13 mouse cellular contexts compared by ENCODE assay signal in the genomic region with DNA sequence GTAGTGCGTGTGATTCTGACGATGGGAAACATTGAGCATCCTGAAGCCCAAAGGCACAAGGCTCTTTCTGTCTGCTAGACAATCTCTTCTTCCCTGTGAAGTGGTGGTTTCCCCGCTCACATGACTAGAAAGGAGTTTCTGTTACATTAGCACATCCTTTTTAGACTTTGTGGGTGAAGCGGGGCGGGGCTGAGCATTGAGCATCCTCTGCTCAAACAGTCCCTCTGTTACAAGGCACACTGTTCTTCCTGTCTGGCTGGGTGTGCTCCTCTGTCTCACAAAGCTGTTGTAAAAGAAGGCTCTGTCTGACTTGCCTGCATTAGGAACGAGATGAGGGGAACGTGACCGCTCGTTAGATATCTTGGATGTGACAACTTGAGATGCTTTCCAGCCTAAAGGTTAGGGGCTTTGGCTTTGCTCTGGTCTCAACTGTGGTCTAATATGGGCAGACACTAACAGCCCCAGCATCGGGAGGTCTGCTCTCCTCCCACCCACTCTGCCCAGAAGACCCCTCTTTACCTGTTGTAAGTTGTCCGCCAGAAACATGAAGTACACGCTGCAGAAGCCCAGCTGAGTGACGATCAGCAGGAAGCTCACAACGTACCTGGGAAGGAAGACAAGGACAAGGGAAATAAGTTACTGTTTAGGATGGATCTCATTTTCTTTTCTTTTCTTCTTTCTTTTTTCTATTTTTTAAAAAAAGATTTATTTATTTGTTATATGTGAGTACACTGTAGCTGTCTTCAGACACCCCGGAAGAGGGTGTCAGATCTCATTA. TPM values are rescaled to one million over a fixed set of nuclear protein-coding genes. Genes with fewer than 3 reads are reported as not detected.
DNase-seq lines count a peak whose midpoint lies in the region; ATAC-seq and TF ChIP-seq lines count a peak whose summit lies in the region.
"Had no signal": no experiment of that assay in that cellular context is flagged by ENCODE, and none has a peak within 500 bp of the region (broad histone marks: within the 10 kb centered on the region; RNA-seq: fewer than 3 reads in every experiment).

No protein-coding gene starts in this region.

- H3K9ac ChIP-seq in stomach, postnatal 0 days (ENCODE audit: low read length), result no peak overlapping the region
- H3K9ac ChIP-seq: hindbrain, embryonic 14.5 days; liver, embryonic 14.5 days had no signal

- no peaks in the 10 kb centered on the region for H3K9me3 ChIP-seq in stomach, postnatal 0 days (ENCODE audit: control insufficient read depth, low read length)

- H3K36me3 ChIP-seq in stomach, postnatal 0 days (ENCODE audit: control insufficient read depth, insufficient read depth, low read length), result no peaks in the 10 kb centered on the region

- H3K27me3 ChIP-seq in stomach, postnatal 0 days (ENCODE audit: control insufficient read depth, insufficient read depth, low read length), result no peaks in the 10 kb centered on the region
- no peaks in the 10 kb centered on the region for H3K27me3 ChIP-seq in cerebellum, adult 2 months (ENCODE audit: control insufficient read depth, insufficient read depth, low read length)

- TF ChIP-seq EP300 in stomach, postnatal 0 days (optimal IDR thresholded peaks at IDR 0.05), result no peak

- WGBS in stomach, postnatal 0 days, result 75% methylated on average over 15 of the region's 15 CpGs
- 86% methylated on average over 15 of the region's 15 CpGs for WGBS in cerebellum, adult 2 months

- no peak overlapping the region for H3K27ac ChIP-seq in stomach, postnatal 0 days (replicated peaks)
- no peak overlapping the region for H3K27ac ChIP-seq in cerebellum, adult 2 months (ENCODE audit: insufficient read depth, low read length)
- H3K27ac ChIP-seq: hindbrain, embryonic 14.5 days; liver, embryonic 14.5 days had no signal

- peak; percentile 36 for DNase-seq in adrenal gland, postnatal 14 days
- DNase-seq in adrenal gland, postnatal 4 days (ENCODE audit: low spot score in 2 of 2), result no peak
- peak; percentile 96 for DNase-seq in CD4-positive helper T cell, adult 2 months (ENCODE audit: low read depth, low spot score)
- DNase-seq in induced T-regulatory cell, adult 2 months (ENCODE audit: low read depth), result peak; percentile 98
- DNase-seq in spleen, postnatal 36 days (ENCODE audit: low spot score in 2 of 2), result peak; percentile 89 to 92
- no peak for DNase-seq in stomach, postnatal 0 days (ENCODE audit: low spot score)
- no peak for DNase-seq in cerebellum, adult 2 months
- no peak for DNase-seq in kidney, postnatal 4 days
- DNase-seq: cerebellum, adult 8-10 months; gastrocnemius, postnatal 36 days; retina, postnatal 1 day had no signal

- no peak for TF ChIP-seq POLR2A in cerebellum, adult 2 months (IDR thresholded peaks at IDR 0.05; ENCODE audit: borderline replicate concordance, insufficient read depth, low read length)

- no peaks in the 10 kb centered on the region for H3K4me1 ChIP-seq in stomach, postnatal 0 days (replicated peaks; ENCODE audit: control insufficient read depth, insufficient read depth)
- no peaks in the 10 kb centered on the region for H3K4me1 ChIP-seq in cerebellum, adult 2 months (ENCODE audit: control insufficient read depth, insufficient read depth, low read length)

- ATAC-seq in stomach, postnatal 0 days (ENCODE audit: low FRiP score, low TSS enrichment), result no peak

- no peak overlapping the region for H3K4me2 ChIP-seq in stomach, postnatal 0 days (replicated peaks; ENCODE audit: low read depth)
- H3K4me2 ChIP-seq: hindbrain, embryonic 14.5 days had no signal

- H3K4me3 ChIP-seq in stomach, postnatal 0 days (ENCODE audit: low read depth, low read length), result no peak overlapping the region
- H3K4me3 ChIP-seq in cerebellum, adult 2 months (replicated peaks; ENCODE audit: insufficient read depth, low read depth, low read length), result no peak overlapping the region

- TF ChIP-seq CTCF in stomach, postnatal 0 days (IDR thresholded peaks at IDR 0.05; ENCODE audit: low read depth), result no peak
- no peak for TF ChIP-seq CTCF in cerebellum, adult 2 months (IDR thresholded peaks at IDR 0.05; ENCODE audit: borderline replicate concordance, insufficient read depth, low read depth, low read length)

RNA-seq across cellular contexts. Expression of a gene that starts 14.5 kb away (rescaled TPM):
- not detected in 2 replicates for total RNA-seq in adrenal gland, postnatal 14 days (2021)
- not detected for total RNA-seq in adrenal gland, postnatal 4 days (2021)
- 0.06 and 0.11 TPM in 2 replicates for polyA plus RNA-seq in stomach, postnatal 0 days (2015; fragmentation: Nextera tagmentation; extraction: Ambion mirVana)
- not detected in 2 replicates for polyA plus RNA-seq in cerebellum, adult 2 months (2012; rRNA removed)
- total RNA-seq: gastrocnemius, postnatal 36 days had no signal
- polyA plus RNA-seq: hindbrain, embryonic 14.5 days; liver, embryonic 14.5 days had no signal

RNA-seq across cellular contexts. Expression of a gene that starts 39.0 kb away (rescaled TPM):
- 104 and 106 TPM in 2 replicates for total RNA-seq in adrenal gland, postnatal 14 days (2021)
- 100 to 1,000 TPM; 114 to 115 TPM for total RNA-seq in adrenal gland, postnatal 4 days (2021)
- polyA plus RNA-seq in stomach, postnatal 0 days (2015; fragmentation: Nextera tagmentation; extraction: Ambion mirVana), result 84.3 and 89.3 TPM in 2 replicates
- polyA plus RNA-seq in cerebellum, adult 2 months (2012; rRNA removed), result 47.0 and 53.0 TPM in 2 replicates

RNA-seq across cellular contexts. Expression of a gene that starts 47.9 kb away (rescaled TPM):
- 176 and 200 TPM in 2 replicates for total RNA-seq in adrenal gland, postnatal 14 days (2021)
- 10 to 100 TPM; 45.2 to 66.6 TPM for total RNA-seq in adrenal gland, postnatal 4 days (2021)
- polyA plus RNA-seq in stomach, postnatal 0 days (2015; fragmentation: Nextera tagmentation; extraction: Ambion mirVana), result 0.10 and 0.22 TPM in 2 replicates
- polyA plus RNA-seq in cerebellum, adult 2 months (2012; rRNA removed), result 0.71 and 0.82 TPM in 2 replicates

RNA-seq across cellular contexts. Expression of a gene that starts 59.0 kb away (rescaled TPM):
- 8.3 and 12.2 TPM in 2 replicates for total RNA-seq in adrenal gland, postnatal 14 days (2021)
- 1 to 10 TPM; 4.9 to 5.0 TPM for total RNA-seq in adrenal gland, postnatal 4 days (2021)
- 5.1 and 5.4 TPM in 2 replicates for polyA plus RNA-seq in stomach, postnatal 0 days (2015; fragmentation: Nextera tagmentation; extraction: Ambion mirVana)
- 5.4 and 6.1 TPM in 2 replicates for polyA plus RNA-seq in cerebellum, adult 2 months (2012; rRNA removed)

Comparison
In these comparisons a context has a peak if more than half of its experiments do, and no peak if none do; other contexts are left out.
1. DNase-seq: peak in adrenal gland, postnatal 14 days (single experiment), CD4-positive helper T cell, adult 2 months (single experiment), induced T-regulatory cell, adult 2 months (single experiment) and spleen, postnatal 36 days (2 of 2); none in adrenal gland, postnatal 4 days (0 of 2), stomach, postnatal 0 days (single experiment), cerebellum, adult 2 months (0 of 2) and kidney, postnatal 4 days (0 of 2).